Mouse (Mus musculus): Measurements from ENCODE around the gene Cmip.

DNA sequence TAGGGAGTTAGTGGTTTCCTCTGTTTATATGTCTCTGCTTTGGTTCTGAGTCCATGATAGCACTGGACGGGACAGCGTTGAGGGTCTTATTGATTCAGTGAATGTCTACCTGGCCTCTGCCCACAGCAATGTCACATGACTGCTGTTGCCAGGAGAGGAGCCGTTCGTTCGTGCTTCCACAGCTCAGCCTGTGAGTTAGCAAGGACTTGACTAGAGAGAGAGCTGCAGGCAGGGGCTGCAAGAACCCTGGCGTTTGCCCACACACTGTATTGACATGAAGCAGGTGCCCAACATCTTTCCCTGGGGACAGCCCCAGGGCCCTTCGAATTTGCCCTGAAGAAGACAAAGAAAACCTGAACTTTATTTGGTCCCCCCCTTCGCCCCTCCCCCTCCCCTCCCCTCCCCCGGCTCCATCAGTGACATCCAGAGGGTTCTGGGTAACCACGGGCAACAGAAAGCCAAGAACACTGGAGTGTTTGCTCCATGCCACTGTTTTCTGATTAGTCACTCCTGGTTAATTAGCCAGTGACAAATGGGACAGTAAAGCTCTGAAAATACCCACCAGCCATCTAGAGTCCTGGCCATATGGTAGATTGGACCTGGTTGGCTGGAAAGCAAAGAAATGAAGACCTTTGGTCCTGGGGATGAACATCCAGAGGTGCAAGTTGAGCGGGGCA is 92.0 kb downstream of the Cmip start:
- no peak for TF ChIP-seq POLR2A (IDR thresholded peaks at IDR 0.05; ENCODE audit: insufficient read length, low read depth)
- TF ChIP-seq REST (IDR thresholded peaks at IDR 0.05; ENCODE audit: insufficient read depth, insufficient read length) = no peak
